Mouse (Mus musculus) small intestine, adult 2 months (tissue): Measurements from ENCODE around the gene Casp3. TPM values are rescaled to one million over a fixed set of nuclear protein-coding genes. Genes with fewer than 3 reads are reported as not detected.
"Not testable (repeated sequence)": the region's sequence is repeated elsewhere in the genome, so short reads cannot be mapped to it uniquely, and the experiment has no call there.

Experiments
- H3K27ac ChIP-seq: fragments of 200-500 bp; 2 replicates; pipeline ENCODE4 v1.5.1; 2012; ENCODE audit warnings: low read depth, low read length, control low read depth, inconsistent platforms; ENCODE audit not compliant: insufficient read depth
- H3K27me3 ChIP-seq: fragments of 200-500 bp; 2 replicates; pipeline ENCODE4 v1.6.1; 2012; ENCODE audit warnings: mild to moderate bottlenecking, moderate library complexity, low read length, inconsistent platforms; ENCODE audit not compliant: control insufficient read depth, insufficient read depth
- H3K36me3 ChIP-seq: fragments of 200-500 bp; 2 replicates; pipeline ENCODE4 v1.6.1; 2012; ENCODE audit warnings: mild to moderate bottlenecking, low read length, control low read depth, inconsistent platforms; ENCODE audit not compliant: control insufficient read depth, insufficient read depth
- H3K4me1 ChIP-seq: fragments of 200-500 bp; 2 replicates; pipeline ENCODE4 v1.6.1; 2012; ENCODE audit warnings: low read length, inconsistent platforms, mixed read lengths; ENCODE audit not compliant: control insufficient read depth, insufficient read depth, insufficient read length
- H3K4me3 ChIP-seq: fragments of 200-500 bp; 2 replicates; pipeline ENCODE4 v1.5.1; 2012; ENCODE audit warnings: low read depth, mild to moderate bottlenecking, control low read depth, inconsistent platforms, low read length, moderate library complexity
- CTCF ChIP-seq: fragments of 200-500 bp; IDR thresholded peaks from 2 replicates; pipeline ENCODE4 v1.5.1; 2012; ENCODE audit warnings: low read depth, mild to moderate bottlenecking, control low read depth, inconsistent platforms, low read length, moderate library complexity, mixed read lengths; ENCODE audit not compliant: insufficient replicate concordance, insufficient read length; ENCODE audit errors: extremely low read depth
- POLR2A ChIP-seq: fragments of 200-500 bp; IDR thresholded peaks from 2 replicates; pipeline ENCODE4 v1.6.1; 2012; ENCODE audit warnings: low read depth, mild to moderate bottlenecking, control low read depth, inconsistent platforms, low read length, moderate library complexity
- WGBS: fragments of 180-500 bp; shearing (Covaris S2); methylation state at CpG from one replicate; pipeline ENCODE4 v1.1.7; 2018; 5-methylcytosine and 5-hydroxymethylcytosine counted together
- polyA plus RNA-seq: library from polyadenylated mRNA; depleted of rRNA; stranded (reverse); fragments of >200 nt; gene quantifications from 2 replicates; pipeline ENCODE4 v1.2.3, GENCODE M21; 2012

Casp3 gene
- polyA plus RNA-seq, 1 experiment, result 5.3 TPM

GRCm38 (mm10) chr8:46578794-46579193 lies 38.3 kb upstream of the Casp3 start:
- 96% methylated on average over 9 of the region's 9 CpGs for WGBS
- peaks cover 46% of the 10 kb centered on the region for H3K36me3 ChIP-seq
- H3K4me1 ChIP-seq, result no peaks in the 10 kb centered on the region
- H3K27ac ChIP-seq, result no peak overlapping the region
- H3K27me3 ChIP-seq, result no peaks in the 10 kb centered on the region
- no peak overlapping the region for H3K4me3 ChIP-seq
- no peak for TF ChIP-seq POLR2A
- TF ChIP-seq CTCF, result no peak

DNA sequence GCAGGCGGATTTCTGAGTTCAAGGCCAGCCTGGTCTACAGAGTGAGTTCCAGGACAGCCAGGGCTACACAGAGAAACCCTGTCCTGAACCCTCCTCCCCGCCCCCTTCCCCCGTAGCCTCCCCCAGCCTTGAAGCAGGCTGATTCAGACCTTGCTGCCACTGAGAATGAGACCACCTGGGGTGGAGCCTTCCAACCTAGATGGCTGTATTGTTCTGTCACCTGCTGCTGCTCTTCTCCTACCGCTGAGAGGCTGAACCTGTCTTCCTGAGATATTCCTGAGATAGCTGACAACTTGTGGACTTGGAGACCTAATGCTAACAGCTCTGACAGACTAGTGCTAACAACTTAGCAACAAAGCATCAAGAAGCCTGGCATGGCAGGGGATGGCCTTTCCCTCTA lies 32.8 kb upstream of the Casp3 start:
- peaks cover 25% of the 10 kb centered on the region for H3K36me3 ChIP-seq
- not testable (repeated sequence) for H3K4me3 ChIP-seq, H3K4me1 ChIP-seq, H3K27ac ChIP-seq, H3K27me3 ChIP-seq
- WGBS, result 86% methylated on average over 4 of the region's 4 CpGs

- Histone ChIP-seq H3K4me1 (no peaks in the 10 kb centered on the region), H3K4me3 (no peak overlapping the region), H3K36me3 (peaks cover 24% of the 10 kb centered on the region), H3K27me3 (no peaks in the 10 kb centered on the region), H3K27ac (no peak overlapping the region)
- TF ChIP-seq POLR2A (no peak), CTCF (no peak)
- WGBS, result 75% methylated on average over 3 of the region's 3 CpGs
These were observed 31.5 kb upstream of the Casp3 start for GRCm38 (mm10) chr8:46585576-46585975.

GRCm38 (mm10) chr8:46587911-46588310 lies 29.2 kb upstream of the Casp3 start:
- Histone ChIP-seq H3K27me3 (no peaks in the 10 kb centered on the region), H3K36me3 (peaks cover 13% of the 10 kb centered on the region), H3K4me1 (no peaks in the 10 kb centered on the region), H3K27ac (no peak overlapping the region), H3K4me3 (no peak overlapping the region)
- TF ChIP-seq POLR2A, result no peak
- TF ChIP-seq CTCF, result no peak
- WGBS, result 87% methylated on average over 5 of the region's 5 CpGs

DNA sequence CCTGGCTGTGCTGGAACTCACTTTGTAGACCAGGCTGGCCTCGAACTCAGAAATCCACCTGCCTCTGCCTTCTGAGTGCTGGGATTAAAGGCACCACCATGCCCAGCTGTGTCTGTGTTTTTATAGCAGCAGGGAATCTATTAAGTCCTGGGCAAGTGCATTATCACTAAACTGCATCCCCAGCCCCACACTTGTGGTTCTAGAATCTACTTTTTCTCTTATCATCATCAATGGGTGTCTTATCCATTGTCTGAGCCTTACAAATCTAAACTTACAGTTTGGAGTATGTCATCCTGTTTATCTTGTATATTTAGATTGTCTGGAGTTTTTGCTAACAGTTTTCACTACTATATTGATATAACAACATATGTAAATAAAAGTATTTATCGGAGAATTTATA lies 28.4 kb upstream of the Casp3 start:
- H3K36me3 ChIP-seq, result peaks cover 14% of the 10 kb centered on the region
- no peaks in the 10 kb centered on the region for H3K4me1 ChIP-seq
- TF ChIP-seq CTCF (no peak), POLR2A (no peak)
- no peaks in the 10 kb centered on the region for H3K27me3 ChIP-seq
- WGBS, result 93% methylated on average over 2 of the region's 2 CpGs
- no peak overlapping the region for H3K27ac ChIP-seq
- no peak overlapping the region for H3K4me3 ChIP-seq

DNA sequence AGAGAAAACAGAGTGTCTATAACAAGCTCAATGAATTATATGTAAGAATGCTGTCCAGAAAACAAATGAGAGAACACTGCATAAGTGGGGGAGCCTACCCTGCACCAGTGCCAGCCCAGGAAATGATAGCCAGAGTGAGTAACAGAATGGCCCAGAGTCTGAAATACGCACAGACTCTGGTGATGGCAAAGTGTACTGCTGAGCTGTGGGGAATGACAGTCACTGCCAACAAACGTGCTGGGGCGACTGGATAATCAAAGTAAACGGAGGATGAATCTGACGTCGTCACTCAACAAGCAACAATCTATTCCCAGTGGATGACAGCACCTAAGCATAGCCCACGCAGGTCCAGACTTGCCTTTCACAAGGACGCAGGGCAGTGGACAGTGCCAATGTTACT lies 24.0 kb upstream of the Casp3 start:
- Histone ChIP-seq H3K36me3 (peaks cover 10% of the 10 kb centered on the region), H3K4me1 (peaks cover 7% of the 10 kb centered on the region; the same call in 1 of the 2 replicates), H3K27ac (no peak overlapping the region), H3K27me3 (no peaks in the 10 kb centered on the region), H3K4me3 (no peak overlapping the region)
- no peak for TF ChIP-seq CTCF
- TF ChIP-seq POLR2A, result no peak
- WGBS, result 87% methylated on average over 8 of the region's 8 CpGs

GRCm38 (mm10) chr8:46593772-46594171 lies 23.3 kb upstream of the Casp3 start:
- WGBS, result 93% methylated on average over 2 of the region's 2 CpGs
- H3K36me3 ChIP-seq, result peaks cover 8% of the 10 kb centered on the region
- H3K4me3 ChIP-seq, result no peak overlapping the region
- H3K27me3 ChIP-seq, result no peaks in the 10 kb centered on the region
- H3K27ac ChIP-seq, result no peak overlapping the region
- no peak for TF ChIP-seq POLR2A
- peaks cover 9% of the 10 kb centered on the region; the same call in 1 of the 2 replicates for H3K4me1 ChIP-seq

- peaks cover 3% of the 10 kb centered on the region; the same call in 1 of the 2 replicates for H3K36me3 ChIP-seq
- 60% methylated on average over 2 of the region's 2 CpGs for WGBS
- no peaks in the 10 kb centered on the region for H3K27me3 ChIP-seq
- H3K4me3 ChIP-seq, result no peak overlapping the region
- TF ChIP-seq POLR2A (no peak), CTCF (no peak)
- peaks cover 12% of the 10 kb centered on the region; the same call in 1 of the 2 replicates for H3K4me1 ChIP-seq
- H3K27ac ChIP-seq, result peak overlapping the region; percentile 61; the same call in 1 of the 2 replicates
These were observed 21.5 kb upstream of the Casp3 start for GRCm38 (mm10) chr8:46595593-46595992.
